Mouse (Mus musculus): ENCODE measurements at regions not wholly inside any gene's neighbourhood (a gene's known extent, or its start where the extent isn't known, plus 50 kb on each side); places are given as distances from the start of the nearest gene placed in this dataset.

- no peak for TF ChIP-seq GATA1 (IDR thresholded peaks at IDR 0.05; ENCODE audit: low read length)
Measured at GRCm38 (mm10) chr1:73579680-73580079, 544.6 kb downstream of the Tns1 start.

DNA sequence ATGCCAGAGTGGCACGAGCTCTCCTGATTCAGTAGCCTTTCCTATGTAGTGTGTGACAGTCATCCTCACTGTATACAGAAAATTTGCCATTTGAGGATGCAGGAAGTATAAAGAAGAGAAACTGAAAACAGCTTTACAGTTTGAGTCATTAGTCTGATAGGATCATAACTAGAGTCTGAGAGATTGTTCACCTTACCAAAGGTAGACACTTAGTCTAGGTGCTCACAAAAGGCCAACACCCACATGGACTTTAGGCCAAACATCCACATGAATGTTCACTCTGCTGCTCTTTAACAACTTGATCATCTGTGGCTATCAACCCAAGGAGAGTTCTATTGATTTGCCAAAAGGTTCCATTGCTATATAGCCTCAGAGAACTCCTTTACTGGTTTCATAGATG is 547.2 kb downstream of the Tns1 start:
- no peak for TF ChIP-seq GATA1 (IDR thresholded peaks at IDR 0.05; ENCODE audit: low read length)

GRCm38 (mm10) chr1:73575694-73576093 is 548.6 kb downstream of the Tns1 start:
- TF ChIP-seq GATA1 (IDR thresholded peaks at IDR 0.05; ENCODE audit: low read length): no peak

GRCm38 (mm10) chr1:73570944-73571343 is 553.3 kb downstream of the Tns1 start:
- no peak for TF ChIP-seq GATA1 (IDR thresholded peaks at IDR 0.05; ENCODE audit: low read length)

- no peak for TF ChIP-seq GATA1 (IDR thresholded peaks at IDR 0.05; ENCODE audit: low read length)
Measured at GRCm38 (mm10) chr1:73566770-73567169, 551.1 kb upstream of the Tnp1 start.

GRCm38 (mm10) chr1:73560594-73560993 is 544.9 kb upstream of the Tnp1 start:
- no peak for TF ChIP-seq GATA1 (IDR thresholded peaks at IDR 0.05; ENCODE audit: low read length)

DNA sequence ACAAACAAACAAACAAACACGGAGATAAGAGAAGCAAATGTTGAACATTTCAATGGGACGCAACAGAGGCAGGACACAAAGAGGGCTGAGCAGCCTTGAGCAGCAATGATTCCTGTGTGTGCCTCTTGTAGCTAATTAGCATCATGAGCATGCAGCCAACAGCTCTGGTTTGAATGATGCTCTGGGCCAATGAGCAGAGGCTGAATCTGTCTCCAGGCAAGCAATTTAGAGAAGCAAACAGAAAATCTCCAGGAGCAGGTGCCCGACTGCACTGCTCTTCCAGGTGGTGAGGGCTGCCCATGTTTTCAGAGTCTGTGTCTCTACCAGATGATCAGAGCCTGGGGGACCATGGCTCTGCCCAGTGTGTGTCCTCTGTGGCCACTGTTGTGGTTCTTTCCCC is 532.2 kb upstream of the Tnp1 start:
- no peak for TF ChIP-seq GATA1 (IDR thresholded peaks at IDR 0.05; ENCODE audit: low read length)

DNA sequence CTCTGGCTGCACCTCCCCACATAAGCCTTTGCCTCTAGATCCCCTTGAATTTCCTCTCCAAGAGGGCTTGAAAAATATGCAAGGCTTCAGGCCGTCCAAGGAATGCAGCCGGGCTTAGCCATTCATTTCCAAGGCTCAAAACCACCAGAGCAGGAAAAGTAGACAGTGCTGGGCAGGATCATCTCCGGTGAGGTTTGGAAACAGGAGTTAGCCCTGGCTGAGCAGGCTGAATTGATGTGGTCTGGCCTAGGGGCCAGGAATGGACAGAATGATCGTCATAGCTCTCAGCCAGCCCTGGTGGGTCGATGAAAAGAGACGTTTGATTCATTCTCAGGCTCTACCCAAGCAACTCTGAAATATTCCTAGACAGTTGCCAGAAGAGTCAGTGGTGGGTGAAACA is 529.7 kb upstream of the Tnp1 start:
- no peak for TF ChIP-seq GATA1 (IDR thresholded peaks at IDR 0.05; ENCODE audit: low read length)

- TF ChIP-seq GATA1 (IDR thresholded peaks at IDR 0.05; ENCODE audit: low read length): no peak
Measured at GRCm38 (mm10) chr1:73541371-73541770, 525.7 kb upstream of the Tnp1 start.

- no peak for TF ChIP-seq GATA1 (IDR thresholded peaks at IDR 0.05; ENCODE audit: low read length)
Measured at GRCm38 (mm10) chr1:73538420-73538871, 522.7 kb upstream of the Tnp1 start.

DNA sequence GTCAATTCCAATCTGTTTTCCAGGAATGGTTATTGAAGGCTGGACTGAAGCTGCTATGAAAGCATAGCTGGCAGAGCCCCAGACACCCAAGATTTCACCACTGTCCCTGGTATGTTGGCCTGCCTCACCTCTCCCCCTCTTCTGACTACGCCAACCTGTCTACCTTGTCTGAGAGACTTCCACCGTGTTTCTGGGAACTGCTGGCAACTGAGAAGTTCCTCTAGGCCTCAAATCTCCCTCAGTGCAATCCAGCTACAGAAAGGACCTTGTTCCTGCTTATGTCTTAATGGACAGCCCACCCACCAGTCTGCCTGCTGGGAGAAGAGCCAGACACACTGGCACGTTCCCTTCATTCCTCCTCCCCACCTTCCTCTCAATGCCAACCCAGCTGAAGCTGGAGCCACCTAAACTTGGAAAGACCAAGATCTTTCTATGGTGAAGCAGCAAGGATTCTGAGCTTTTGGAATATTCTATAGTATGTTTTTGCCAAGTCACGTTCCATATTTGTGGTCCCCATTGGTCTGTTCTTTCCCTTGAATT is 520.1 kb upstream of the Tnp1 start:
- TF ChIP-seq GATA1 (IDR thresholded peaks at IDR 0.05; ENCODE audit: low read length): no peak

DNA sequence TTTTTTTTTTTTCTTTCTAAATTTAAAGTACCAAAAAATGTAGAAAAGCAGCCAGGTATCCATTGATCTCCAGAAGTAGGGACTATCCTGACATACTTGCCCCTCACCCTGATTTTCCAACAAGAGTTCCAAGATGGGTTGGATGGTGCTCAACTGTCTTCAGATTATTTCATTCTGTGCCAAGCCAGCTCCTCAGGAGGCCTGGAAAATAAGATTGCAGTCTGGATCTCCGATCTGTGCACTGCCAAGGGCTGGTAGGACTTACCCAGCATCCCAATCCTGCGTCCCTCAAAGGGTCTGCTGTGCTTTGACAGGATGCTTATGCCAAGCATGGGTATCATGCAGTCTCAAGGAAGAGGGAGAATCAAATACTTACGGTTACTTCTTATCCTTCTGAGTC is 517.8 kb upstream of the Tnp1 start:
- no peak for TF ChIP-seq GATA1 (IDR thresholded peaks at IDR 0.05; ENCODE audit: low read length)

DNA sequence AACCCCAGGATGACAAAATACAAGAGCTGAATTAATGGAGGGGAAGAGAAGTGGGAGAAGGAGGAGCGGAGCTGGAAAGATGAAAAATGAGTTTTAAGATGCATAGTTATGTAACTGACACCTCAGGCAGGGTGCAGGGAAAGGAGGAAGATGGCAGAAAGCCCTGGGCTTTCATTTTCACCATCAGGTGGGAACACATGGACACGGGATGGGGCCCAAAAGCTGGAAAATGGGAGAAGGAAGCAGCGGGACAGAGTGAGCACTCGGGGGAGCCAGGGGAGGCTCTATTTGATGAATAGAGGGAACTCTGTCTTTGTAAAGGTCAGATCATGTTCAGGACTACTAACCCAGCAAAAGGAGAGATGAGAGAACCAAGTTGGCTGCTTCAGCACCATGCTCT is 516.6 kb upstream of the Tnp1 start:
- TF ChIP-seq GATA1 (IDR thresholded peaks at IDR 0.05; ENCODE audit: low read length): no peak

DNA sequence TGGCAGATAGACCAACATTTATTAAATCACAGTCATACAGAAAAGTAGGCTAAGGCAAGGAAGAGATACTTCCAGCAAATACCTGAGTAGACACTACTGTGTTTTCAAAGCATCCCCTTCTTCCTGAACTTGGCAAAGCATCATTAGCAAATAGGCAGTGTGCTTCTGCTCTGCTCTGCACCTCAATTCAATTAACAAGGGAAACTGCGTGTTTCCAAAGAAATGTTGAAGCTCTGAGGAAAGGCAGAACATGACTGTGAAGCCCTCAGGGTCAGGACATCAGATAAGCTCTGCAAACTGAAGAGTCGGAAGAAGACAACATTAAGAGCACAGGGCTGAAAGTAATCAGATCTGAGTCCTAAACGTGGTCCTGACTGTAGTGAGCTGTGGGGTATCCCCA is 516.1 kb upstream of the Tnp1 start:
- no peak for TF ChIP-seq GATA1 (IDR thresholded peaks at IDR 0.05; ENCODE audit: low read length)

GRCm38 (mm10) chr1:73530326-73530725 is 514.6 kb upstream of the Tnp1 start:
- TF ChIP-seq GATA1 (IDR thresholded peaks at IDR 0.05; ENCODE audit: low read length): no peak

DNA sequence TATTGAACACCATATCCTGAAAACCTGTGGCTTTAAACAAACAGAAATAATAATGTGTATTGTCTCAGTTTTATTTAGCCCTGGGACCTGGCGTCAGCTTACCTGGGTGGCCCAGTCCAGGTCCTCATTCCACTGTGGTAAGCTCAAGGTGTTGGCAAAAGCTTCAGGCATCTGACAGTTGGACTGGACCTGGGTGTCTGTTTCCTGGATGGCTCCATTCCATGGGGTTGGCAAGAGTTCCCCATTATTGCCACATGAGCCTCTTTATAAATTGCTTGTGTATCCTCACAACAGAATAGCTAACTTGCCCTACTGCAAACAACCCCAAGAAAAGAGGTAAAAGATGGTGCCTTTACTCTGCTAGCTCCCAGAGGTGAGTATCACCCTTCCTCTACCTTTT is 512.9 kb upstream of the Tnp1 start:
- no peak for TF ChIP-seq GATA1 (IDR thresholded peaks at IDR 0.05; ENCODE audit: low read length)

DNA sequence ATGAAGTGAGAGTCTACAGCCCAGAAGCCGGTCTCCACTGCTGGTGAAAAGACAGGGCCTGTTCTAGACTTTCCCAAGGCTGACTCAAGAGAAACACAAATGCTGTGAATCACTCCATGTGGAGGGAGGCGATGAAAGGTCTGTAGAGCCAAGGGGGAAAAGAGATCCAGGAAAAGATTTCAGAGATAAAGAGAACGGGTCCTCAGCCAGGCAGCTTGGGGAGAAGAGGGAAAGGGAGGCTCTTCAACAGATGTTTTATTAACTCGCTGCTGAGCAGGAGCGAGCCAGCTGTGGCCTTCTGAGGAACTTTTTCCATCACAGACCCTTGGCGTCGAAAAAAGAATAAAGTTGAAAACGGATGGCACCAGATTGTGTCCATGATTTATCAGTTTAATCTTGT is 500.7 kb upstream of the Tnp1 start:
- no peak for TF ChIP-seq GATA1 (IDR thresholded peaks at IDR 0.05; ENCODE audit: low read length)

GRCm38 (mm10) chr1:73515781-73516180 is 500.1 kb upstream of the Tnp1 start:
- TF ChIP-seq GATA1 (IDR thresholded peaks at IDR 0.05; ENCODE audit: low read length): no peak

Data from G1E-ER4 (cell line).